Mouse (Mus musculus) embryo, embryonic 10.5 days (tissue): ENCODE results near the gene Ide.

Source experiments
- DNase-seq: peaks from one replicate; pipeline ENCODE4 v3.0.0-alpha.2; 2015; ENCODE audit warnings: low spot score

Ide gene

DNA sequence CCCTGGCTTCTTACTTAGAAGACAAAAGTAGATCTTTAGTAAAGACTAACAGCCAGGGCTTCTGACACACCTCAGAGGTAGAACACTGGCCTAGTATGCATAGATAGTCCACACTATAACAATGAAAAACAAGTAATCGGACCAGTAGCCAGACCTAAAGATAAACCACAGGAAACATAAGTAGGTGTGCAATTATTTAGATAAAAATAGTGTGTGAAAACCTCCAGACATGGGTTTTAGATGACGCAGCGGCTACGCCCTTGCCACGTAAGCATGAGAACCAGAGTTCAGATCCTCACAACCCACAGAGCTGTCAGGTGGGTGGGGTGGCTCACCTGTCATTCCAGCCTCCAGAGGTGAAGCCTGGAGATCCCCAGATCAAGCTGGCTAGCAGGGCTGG, 4.3 kb downstream of the Ide start:
- DNase-seq: no peak

DNA sequence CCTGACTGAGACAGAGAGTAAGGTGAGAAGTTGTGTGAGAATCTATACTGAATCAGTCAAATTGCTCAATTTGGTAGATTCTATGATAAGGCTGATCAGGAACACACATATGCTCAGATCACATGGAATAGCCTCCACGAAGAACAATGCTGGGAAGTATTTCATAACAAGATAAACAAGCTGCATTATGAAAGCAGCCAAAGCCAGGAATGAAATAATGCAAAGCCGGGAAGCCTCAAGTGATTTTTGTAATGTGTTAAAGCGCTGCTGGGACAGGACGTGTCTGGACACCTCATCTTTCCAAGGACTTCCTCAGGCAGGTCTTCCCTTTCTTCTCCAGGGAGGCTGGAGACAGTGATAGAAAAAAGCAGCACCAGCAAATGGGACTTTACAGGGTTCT, 4.9 kb downstream of the Ide start:
- no peak for DNase-seq

DNA sequence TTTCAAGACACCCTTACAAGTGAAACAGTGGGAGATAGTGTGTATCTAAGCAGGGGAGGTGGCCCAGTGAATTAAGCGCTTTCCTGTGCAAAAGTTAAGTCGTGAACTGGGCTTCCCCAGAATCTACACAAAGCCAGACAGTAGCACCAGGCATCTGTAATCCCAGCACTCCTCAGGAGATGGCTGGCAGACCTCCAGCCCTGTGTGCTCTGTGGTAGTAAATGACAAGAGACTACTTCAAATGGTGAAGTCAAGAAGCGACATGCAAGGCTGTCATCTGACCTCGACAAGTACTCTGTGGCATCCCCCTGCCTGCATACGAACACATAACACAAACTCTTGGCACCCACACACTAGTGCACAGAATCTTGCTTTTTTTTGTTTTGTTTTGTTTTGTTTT, 10.4 kb downstream of the Ide start:
- DNase-seq: no peak

DNA sequence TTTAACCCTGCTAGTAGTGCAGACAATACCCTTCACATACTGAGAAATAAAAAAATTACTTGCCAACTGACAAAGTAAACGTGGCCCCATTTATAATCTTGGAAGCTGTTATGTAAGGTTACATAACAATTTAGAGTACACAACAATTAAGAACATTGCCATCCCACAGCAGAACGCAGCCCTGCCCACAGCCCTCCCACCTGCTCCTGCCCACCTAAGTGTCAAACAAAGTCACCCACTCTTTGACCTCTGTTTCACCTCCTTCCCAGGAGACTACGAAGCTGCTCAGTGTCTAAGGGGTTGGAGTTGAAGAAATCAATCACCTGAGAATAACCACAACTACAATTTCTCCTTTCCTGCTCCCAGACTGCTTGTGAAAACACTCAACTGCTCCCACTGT, 14.1 kb downstream of the Ide start:
- DNase-seq: no peak

DNA sequence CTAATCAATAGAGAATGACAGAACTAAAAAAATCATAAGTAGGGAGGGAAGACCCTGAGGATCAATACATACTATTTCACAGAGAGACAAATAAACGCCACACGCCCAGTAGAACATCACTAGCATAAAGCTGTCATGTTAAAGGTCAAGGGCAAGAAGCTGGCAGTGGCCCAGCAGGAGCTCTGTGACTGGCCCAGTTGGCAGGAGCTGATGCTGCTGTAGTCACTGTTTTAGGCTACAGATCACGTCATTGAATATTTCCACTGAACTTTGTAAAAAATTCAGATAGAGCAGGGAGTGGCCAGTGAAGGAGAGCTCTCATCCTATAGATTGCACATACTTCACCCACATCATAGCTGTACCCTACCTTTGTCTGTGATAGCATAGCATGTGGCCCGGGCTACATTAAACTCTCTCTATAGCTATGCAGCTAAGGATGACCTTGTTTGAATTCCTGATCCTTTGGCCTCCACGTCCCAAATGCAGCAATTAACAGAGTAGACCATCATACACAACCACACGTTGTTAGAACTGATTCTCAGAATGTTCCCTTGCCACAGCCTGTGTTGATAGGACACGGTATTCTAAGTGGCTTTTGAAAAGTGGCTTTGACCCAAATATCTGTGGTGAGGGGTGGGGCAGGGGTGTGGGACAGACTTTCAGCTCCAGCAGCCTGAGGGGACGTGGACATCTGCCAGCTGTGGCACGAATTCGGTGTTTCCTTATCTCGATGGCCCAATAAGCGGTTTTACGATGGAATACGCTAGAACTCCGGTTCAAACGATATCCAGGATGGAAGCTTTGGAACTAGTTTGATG, 16.6 kb downstream of the Ide start:
- DNase-seq: no peak

DNA sequence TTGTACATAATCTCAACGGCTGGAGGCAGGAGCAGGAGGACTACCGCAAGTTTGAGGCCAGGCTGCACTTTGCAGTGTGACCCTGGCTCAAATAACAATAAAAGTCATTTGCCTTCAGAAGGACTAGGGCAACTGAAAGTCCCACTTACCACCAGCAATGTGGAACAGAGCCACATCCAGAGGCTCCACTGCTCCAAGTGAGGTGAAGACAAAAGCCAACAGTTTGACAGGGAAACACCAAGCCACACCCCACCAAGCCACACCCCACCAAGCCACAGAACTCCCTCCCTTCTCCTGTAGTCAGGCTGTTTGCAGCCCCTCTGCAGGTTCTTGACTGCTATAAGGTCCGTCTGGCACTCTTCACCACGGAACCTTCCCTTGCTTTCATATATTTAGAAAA, 20.3 kb downstream of the Ide start:
- no peak for DNase-seq

DNA sequence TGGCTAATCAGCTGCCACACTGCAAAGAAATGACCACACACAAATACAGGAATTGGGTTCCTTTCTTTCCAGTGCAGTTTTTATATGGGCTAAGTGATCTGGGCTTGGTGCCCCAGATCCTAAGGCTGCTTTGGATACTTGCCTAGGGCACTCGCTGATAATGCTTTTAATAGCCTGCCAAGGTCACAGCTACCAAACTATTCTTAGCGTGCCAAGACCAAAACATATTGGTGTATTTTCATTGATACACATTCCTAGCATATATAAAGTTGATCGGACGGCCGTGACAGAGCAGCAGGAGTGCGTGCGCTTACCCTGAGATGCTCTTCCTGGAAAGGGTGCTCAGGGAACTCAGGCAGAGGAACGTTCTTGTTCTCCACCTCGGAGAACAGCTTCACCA, 22.6 kb downstream of the Ide start:
- DNase-seq: no peak

DNA sequence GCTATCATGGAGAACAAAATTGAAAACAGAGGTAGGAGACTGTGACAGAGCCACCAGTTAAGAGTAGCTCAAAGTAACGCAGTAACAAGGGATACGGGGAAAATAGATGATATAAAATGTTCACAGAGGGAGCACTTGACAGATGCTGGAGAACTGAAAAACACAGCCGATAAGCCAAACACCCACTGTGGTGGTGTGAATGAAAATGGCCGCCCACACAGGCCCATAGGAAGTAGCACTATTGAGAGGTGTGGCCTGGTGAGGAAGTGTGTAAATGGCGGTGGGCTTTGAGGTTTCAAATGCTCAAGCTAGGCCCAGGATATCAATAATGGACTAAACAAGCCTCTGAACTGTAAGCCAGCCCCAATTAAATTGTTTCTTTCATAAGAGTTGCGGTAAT, 26.2 kb downstream of the Ide start:
- no peak for DNase-seq

DNA sequence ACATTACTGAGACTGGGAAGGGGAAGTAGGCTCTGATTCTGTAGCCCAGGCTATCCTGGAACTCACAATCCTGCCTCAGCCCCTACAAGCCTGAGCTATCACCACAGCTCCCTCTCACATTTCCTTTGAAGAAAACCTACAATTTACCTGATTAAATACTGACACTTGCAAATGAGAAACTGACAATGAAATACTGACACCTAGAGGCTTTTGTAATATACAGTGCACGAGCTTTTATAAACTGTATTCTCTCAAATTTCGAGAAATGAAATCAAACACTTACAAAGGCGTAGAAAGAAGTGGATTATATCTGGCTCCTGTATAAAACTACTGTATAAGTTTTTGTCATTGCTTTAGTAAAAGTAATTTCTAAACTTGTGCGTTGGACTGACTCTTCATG, 27.5 kb downstream of the Ide start:
- DNase-seq: no peak

DNA sequence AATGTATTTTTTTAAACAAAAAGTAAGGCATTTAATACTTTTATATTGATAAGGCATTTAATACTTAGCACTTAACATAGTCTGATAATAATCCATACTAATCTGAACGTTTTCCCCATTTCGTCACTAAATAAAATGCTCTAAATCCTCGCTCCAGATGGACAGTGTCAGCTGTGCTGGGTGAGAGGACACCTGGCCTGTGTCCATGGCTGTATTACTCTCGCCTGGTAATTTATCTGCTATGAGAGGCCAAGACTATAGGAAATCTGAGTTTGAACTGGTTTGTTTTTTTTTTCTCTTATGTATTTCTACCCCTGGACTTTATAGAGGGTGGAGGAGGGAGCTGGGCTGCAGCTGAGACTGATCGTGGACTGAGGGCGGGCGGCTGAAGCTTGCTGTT, 28.7 kb downstream of the Ide start:
- no peak for DNase-seq

DNA sequence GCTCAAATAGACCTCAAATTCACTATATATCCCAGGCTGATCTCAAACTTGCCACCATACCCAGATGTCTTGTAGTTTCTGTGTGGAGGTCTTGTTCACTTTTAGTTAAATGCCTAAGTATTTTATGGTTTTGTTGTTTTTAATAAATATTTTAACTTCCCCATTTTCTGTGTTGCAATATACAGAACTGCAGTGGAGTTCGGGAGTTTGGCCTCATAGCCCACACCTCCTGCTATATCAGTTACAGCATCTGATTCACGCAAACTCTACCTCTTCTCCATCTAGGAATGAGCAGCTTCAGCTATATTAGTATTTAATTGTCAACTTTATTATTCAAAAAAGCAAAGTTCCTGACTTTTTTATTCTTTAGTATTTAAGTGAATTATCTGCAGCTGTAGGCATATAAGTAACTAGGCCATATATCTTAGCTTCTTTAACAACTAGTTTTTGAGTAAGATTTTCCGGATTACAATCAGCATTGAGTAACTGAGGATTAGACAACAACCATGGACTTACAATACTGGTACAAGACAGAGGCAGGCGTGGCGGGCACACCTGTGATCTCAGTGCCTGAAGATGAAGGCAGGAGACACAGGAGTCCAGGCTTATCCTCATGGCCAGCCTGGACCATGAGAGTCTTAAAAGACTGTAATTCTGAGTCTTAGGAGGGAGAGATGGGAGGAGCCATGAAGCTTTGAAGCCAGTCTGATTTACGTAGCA, 29.7 kb downstream of the Ide start:
- DNase-seq: no peak

DNA sequence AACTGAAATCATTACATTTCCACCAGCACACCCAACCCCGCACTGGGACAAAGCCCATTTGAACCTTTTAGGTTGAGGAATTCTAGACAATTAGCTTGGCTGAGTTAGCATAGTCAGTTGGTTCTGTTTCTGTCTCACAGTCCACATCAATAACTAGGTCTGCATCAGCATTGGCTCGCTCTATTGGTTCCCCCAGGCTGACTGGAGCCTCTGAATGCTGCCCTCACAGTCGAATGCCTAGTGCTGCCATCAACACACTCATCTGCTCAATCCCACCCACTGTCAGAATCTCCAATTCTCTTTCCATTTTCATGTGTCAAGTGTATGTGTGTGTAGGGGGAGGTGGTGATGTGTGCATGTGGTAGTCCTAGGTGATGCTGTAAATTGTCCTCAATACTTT, 31.5 kb downstream of the Ide start:
- no peak for DNase-seq

DNA sequence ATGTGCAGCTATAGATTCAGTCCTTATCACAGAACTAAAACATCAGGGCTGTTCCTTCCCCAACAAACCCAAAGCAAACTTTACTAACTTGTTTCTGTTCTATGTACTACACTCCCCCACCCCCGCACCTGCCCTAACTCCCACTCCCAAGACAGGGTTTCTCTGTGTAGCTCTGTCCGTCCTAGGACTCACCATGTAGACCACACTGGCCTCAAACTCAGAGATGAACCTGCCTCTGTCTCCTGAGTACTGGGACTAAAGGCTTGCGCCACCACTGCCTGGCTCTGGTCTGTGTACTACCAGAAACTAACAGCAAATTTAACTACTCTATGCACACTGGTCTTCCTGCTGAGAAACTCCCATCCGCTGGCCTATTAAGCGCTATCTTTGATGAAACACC, 32.8 kb downstream of the Ide start:
- DNase-seq: no peak

DNA sequence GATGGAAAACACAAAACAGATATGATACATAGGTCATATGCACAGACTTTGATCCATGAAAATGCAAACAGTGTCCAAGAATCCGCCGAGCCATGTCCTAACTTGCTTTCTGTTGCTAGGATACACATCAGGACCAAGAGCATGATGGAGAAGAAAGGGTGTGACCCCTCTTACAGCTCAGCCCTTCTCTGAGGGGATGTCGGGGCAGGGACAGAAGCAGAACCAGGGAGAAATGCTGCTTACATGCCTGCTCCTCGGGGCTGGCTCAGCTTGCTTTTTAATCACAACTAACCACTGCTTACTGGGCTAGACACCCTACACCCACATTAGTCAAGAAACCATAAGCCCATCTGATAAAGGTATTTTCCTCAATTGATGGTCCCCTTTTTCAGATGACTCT, 33.6 kb downstream of the Ide start:
- DNase-seq: no peak

DNA sequence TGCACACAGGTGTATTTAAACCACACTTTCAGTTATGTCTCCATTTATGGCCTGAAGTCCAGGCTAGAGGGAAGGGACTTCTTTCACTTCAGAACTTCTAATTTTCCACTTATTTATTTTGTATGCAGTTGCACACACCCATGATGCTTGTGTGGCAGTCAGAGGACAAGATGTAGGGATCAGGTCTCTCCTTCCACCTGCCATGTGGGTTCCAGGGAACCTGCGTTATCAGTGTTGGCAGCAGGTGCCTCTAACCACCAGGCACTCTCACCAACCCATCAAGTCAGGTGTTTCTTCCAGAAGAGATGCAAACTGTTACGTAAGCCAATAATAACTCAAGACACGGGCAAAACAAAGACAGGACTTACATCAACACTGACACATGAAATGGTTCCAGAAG, 35.9 kb downstream of the Ide start:
- peak; percentile 22 for DNase-seq

DNA sequence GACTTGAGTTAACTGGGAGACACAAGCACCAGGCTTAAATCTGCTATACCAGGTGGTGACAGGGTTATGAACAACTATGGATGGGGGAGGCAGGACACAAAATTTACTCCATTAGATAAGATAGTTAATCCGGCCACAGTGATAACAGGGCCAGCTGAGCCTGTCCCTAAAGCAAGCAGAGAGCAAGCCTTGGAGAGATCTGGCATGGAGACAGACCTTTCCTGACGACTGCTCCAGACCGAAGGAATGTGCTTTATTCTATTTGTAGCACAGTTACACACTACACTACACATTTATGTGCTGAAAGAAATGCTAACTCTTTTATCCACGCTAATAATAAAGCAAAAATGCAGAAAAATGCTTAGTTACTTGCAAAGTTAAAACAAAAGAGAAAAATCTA, 46.0 kb downstream of the Ide start:
- no peak for DNase-seq

DNA sequence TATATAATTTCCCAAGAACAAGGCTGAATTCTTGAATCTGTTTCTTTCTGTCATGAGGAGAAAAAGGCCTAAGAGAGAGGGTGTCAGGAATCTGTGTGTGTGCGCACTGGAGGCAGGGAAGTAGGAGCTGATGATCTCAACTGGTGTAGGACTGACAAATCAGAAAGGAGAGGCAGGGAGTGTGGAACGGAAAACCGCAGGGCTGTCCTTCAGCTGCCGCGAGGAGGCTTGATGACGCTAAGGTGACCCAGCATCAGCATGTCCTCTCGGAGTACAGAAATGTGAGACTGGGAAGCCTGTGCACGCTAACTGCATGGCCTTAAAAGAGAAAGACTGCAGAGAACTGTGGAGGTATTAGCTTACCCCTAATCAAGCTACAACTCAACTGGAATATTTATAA, 46.7 kb downstream of the Ide start:
- DNase-seq: no peak

DNA sequence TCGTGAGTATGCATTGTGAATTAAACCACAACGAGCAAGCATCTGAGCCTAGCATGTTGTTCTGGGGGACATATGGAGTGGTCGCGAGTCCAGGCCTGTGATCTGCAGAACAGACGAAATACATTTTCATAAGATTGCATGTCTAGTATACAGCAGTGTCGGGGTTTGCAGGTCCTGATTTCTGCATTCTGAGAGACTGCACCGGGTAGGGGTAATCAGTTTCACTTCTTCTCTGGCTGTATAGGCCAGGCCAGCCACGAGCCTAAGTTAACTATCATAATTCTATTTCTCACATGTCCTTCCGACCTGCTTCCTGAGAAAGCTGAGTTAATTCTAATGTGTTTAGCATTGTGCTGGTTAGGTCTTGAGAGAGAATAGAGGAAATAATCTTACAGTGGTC, 52.9 kb downstream of the Ide start:
- DNase-seq: no peak

DNA sequence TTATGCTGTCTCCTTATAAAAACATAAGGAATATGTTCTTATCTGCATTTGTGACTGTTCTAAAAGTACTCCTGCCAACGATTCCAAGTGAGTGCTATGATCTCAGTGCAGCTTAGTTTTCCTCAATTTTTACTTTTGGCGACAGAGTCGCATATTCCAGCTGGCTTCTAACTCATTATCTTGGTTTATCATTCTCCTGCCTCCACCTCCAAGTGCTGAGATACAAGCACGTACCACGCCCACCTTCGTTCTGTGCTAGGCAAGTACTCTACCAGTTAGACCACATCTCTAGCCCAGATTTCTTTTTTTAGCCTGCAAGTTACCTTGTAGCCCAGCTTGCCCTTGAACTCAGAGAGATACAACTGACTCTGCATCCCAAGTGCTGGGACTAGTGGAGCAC, 54.5 kb downstream of the Ide start:
- DNase-seq: no peak

DNA sequence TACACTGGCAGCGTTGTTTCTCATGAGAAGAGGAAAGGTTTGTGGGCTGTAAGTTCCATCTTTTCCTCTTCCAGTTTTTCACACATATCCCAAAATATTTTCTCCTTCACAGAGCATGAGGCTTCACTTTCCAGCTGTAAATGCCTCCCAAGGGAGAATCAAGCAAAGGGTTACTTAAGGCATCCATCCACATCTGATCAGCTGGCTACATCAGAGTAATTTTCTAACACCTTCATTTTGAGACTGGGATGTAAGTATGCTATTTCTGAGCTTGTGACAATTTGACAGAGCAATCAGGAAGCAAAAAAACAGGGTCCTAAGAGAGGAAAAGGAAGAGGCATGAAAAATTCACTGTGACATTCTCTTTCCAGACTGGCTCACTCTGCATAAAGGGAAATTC, 55.9 kb downstream of the Ide start:
- DNase-seq: no peak

DNA sequence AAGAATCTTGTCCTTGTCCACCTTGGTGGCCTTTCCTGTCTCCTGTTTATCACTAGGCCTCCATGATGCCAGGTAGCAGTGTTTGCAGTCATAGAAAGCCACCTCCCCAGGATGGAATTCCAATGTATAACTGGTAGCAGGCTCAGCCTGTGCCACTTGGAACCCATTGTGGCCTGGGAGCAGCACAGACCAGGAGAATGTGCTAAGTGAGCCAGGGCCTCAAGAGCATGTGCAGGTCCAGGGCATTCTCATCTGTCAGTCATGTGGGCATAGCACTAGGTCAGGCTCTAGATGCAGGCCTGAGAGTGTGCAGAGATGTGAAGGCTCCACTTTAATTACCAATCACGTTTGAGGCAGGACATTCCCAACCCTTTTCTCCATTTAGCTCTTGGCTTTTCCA, 58.5 kb downstream of the Ide start:
- DNase-seq: no peak

DNA sequence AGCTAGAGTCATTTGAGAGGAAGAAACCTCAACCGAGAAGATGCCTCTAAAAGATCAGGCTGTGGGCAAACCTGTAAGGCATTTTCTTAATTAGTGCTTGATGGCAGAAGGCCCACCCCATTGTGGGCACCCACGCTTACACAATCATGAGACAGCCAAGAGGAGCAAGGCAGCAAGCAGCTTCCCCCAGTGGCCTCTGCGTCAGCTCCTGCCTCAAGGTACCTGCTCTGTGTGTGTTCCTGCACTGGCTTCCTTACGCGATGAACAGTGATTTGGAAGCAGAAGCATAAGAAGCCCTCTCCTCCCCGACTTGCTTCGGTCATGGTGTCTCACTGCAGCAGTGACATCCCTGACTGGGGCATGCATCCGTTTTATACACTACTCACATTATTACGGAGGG, 62.1 kb downstream of the Ide start:
- DNase-seq: no peak

DNA sequence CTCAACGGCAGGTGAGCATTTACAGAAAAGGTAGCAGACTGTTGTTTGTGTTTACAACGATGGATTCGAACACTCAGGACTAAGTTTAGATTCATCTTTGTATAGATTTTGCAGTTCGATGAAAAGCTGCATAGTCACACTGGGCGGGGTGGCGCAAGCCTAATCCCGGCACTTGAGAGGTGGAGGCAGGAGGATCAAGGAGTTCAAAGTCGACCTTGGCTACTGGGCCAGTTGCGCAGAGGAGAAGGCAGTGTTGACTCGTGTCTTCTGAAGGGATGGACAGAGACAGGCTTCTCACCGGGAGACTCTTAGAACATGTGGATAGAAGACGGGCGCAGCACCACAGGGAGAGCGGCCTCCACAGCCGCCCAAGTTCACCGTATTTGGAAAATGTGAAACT, 68.5 kb downstream of the Ide start:
- DNase-seq: no peak
